Comparison of ENCODE assay signal across 8 mouse cellular contexts in genomic region chr11:94175694-94176093, GRCm38 (mm10). TPM values are rescaled to one million over a fixed set of nuclear protein-coding genes. Genes with fewer than 3 reads are reported as not detected.
DNase-seq lines count a peak whose midpoint lies in the region; ATAC-seq lines count a peak whose summit lies in the region.
"Had no signal": no experiment of that assay in that cellular context is flagged by ENCODE, and none has a peak within 500 bp of the region (broad histone marks: within the 10 kb centered on the region; RNA-seq: fewer than 3 reads in every experiment).

No protein-coding gene starts in this region.

- no peaks in the 10 kb centered on the region for H3K9me3 ChIP-seq in forebrain, embryonic 15.5 days
- H3K9me3 ChIP-seq in limb, embryonic 13.5 days: no peaks in the 10 kb centered on the region

- H3K36me3 ChIP-seq in forebrain, embryonic 15.5 days: no peaks in the 10 kb centered on the region
- H3K36me3 ChIP-seq in limb, embryonic 13.5 days: no peaks in the 10 kb centered on the region

- WGBS in forebrain, embryonic 15.5 days: 23% methylated on average over 8 of the region's 8 CpGs
- WGBS in limb, embryonic 13.5 days: 25% methylated on average over 8 of the region's 8 CpGs

- DNase-seq in ovary, postnatal 36 days (ENCODE audit: low spot score): peak; percentile 30
- no peak for DNase-seq in ovary, postnatal 10 days (ENCODE audit: low spot score)
- peak; percentile 46 for DNase-seq in testis, postnatal 14 days (ENCODE audit: low spot score)
- no peak for DNase-seq in spleen, postnatal 14 days (ENCODE audit: low spot score in 2 of 2)
- DNase-seq in retina, embryonic 14.5 days (ENCODE audit: low spot score): no peak

- H3K9ac ChIP-seq in forebrain, embryonic 15.5 days (replicated peaks): no peak overlapping the region
- H3K9ac ChIP-seq in limb, embryonic 13.5 days: peak overlapping the region; percentile 43; the same call in 1 of the 2 replicates

- peak overlapping the region; percentile 5; the same call in 1 of the 2 replicates for H3K27ac ChIP-seq in forebrain, embryonic 15.5 days (replicated peaks)
- H3K27ac ChIP-seq in limb, embryonic 13.5 days: peak overlapping the region; percentile 72; the same call in 1 of the 2 replicates
- H3K27ac ChIP-seq: macrophage had no signal

- H3K27me3 ChIP-seq in forebrain, embryonic 15.5 days: no peaks in the 10 kb centered on the region
- H3K27me3 ChIP-seq in limb, embryonic 13.5 days: no peaks in the 10 kb centered on the region

- H3K4me3 ChIP-seq in forebrain, embryonic 15.5 days: no peak overlapping the region
- H3K4me3 ChIP-seq in limb, embryonic 13.5 days: no peak overlapping the region

- H3K4me1 ChIP-seq in forebrain, embryonic 15.5 days: peaks cover 10% of the 10 kb centered on the region
- peaks cover 11% of the 10 kb centered on the region for H3K4me1 ChIP-seq in limb, embryonic 13.5 days

- H3K4me2 ChIP-seq in forebrain, embryonic 15.5 days (replicated peaks): no peak overlapping the region
- 0 out of 2 replicates have a peak overlapping the region, but pooled peaks have one; percentile 1 for H3K4me2 ChIP-seq in limb, embryonic 13.5 days (replicated peaks)

- ATAC-seq in forebrain, embryonic 15.5 days (replicated peaks): peak; percentile 43; the same call in 1 of the 2 replicates
- ATAC-seq in limb, embryonic 13.5 days (ENCODE audit: low FRiP score, low read depth): peak; percentile 66

RNA-seq across cellular contexts. Expression of gene Tob1, which starts 35.6 kb away (rescaled TPM):
- 45.8 and 46.5 TPM in 2 replicates for polyA plus RNA-seq in forebrain, embryonic 15.5 days (2015; fragmentation: Nextera tagmentation; extraction: Ambion mirVana)
- polyA plus RNA-seq in limb, embryonic 13.5 days (2015; fragmentation: Nextera tagmentation; extraction: Ambion mirVana): 30.0 and 33.9 TPM in 2 replicates

Comparison
In these comparisons a context has a peak if more than half of its experiments do, and no peak if none do; other contexts are left out.
1. DNase-seq: peak in ovary, postnatal 36 days (single experiment) and testis, postnatal 14 days (single experiment); none in ovary, postnatal 10 days (single experiment), spleen, postnatal 14 days (0 of 2) and retina, embryonic 14.5 days (single experiment).